Mouse (Mus musculus) bone marrow macrophage, adult 2 months (primary cell): ENCODE results near the gene Trim2.

Experiments
- CTCF ChIP-seq: IDR thresholded peaks from 2 replicates; pipeline ENCODE4 v1.5.1; 2012; ENCODE audit warnings: low read depth, mild to moderate bottlenecking, low read length, moderate library complexity
- POLR2A ChIP-seq: IDR thresholded peaks from 2 replicates; pipeline ENCODE4 v1.6.1; 2012; ENCODE audit warnings: mild to moderate bottlenecking, low read depth, low read length, borderline replicate concordance

GRCm38 (mm10) chr3:84181102-84181501 is 125.6 kb downstream of the Trim2 start:
- TF ChIP-seq CTCF (no peak), POLR2A (no peak)
